8 mouse cellular contexts compared by ENCODE assay signal in the genomic region with DNA sequence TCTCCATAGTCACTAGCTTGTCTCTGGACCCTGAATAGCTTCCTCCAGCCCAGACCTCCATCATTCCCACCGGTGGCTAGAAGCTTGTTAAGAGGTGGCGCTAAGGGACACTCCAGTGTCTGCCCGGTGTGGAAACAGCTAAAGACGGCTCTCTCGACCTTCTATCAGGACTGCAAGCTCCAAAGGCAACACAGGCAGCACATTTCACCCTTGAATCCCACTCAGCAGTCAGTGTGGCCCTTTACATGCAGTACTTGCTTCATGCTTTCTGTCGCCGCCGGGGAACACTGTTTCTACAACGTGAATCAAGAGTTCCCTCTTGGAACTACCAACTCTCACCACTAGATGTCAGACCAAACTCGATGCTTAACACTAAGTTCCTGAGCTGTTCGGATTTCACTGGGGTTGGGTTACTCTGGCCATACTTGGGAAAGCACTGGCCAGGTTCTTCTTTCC. TPM values are rescaled to one million over a fixed set of nuclear protein-coding genes. Genes with fewer than 3 reads are reported as not detected.
DNase-seq lines count a peak whose midpoint lies in the region; ATAC-seq and TF ChIP-seq lines count a peak whose summit lies in the region.

No protein-coding gene starts in this region.

- no peaks in the 10 kb centered on the region for H3K4me1 ChIP-seq in forebrain, postnatal 0 days (ENCODE audit: insufficient read depth)
- no peaks in the 10 kb centered on the region for H3K4me1 ChIP-seq in hindbrain, embryonic 11.5 days (replicated peaks; ENCODE audit: control insufficient read depth, insufficient read depth, low read length)
- H3K4me1 ChIP-seq in lung, embryonic 14.5 days (ENCODE audit: insufficient read depth) = no peaks in the 10 kb centered on the region

- DNase-seq in ZHBTc4 (ENCODE audit: low read depth, low spot score) = peak; percentile 90
- DNase-seq in cerebellum, adult 8-10 months = peak; percentile 87
- DNase-seq in forebrain, postnatal 0 days = peak; percentile 93
- peak; percentile 88 for DNase-seq in hindbrain, embryonic 11.5 days (ENCODE audit: low spot score)
- peak; percentile 86 for DNase-seq in layer of hippocampus, adult 9-10 months (ENCODE audit: low spot score)
- DNase-seq in lung, embryonic 14.5 days = peak; percentile 97
- peak; percentile 68 for DNase-seq in ovary, postnatal 14 days (ENCODE audit: low spot score)

- WGBS in forebrain, postnatal 0 days = 9% methylated on average over 11 of the region's 11 CpGs
- 15% methylated on average over 11 of the region's 11 CpGs for WGBS in hindbrain, embryonic 11.5 days
- 9% methylated on average over 11 of the region's 11 CpGs for WGBS in lung, embryonic 14.5 days

- no peak overlapping the region; the same call in 1 of the 2 replicates for H3K9ac ChIP-seq in forebrain, postnatal 0 days
- no peak overlapping the region for H3K9ac ChIP-seq in hindbrain, embryonic 11.5 days (ENCODE audit: low read depth, low read length)
- peak overlapping the region; percentile 32; the same call in 1 of the 2 replicates for H3K9ac ChIP-seq in lung, embryonic 14.5 days

- no peaks in the 10 kb centered on the region for H3K9me3 ChIP-seq in forebrain, postnatal 0 days (ENCODE audit: low read length)
- no peaks in the 10 kb centered on the region for H3K9me3 ChIP-seq in hindbrain, embryonic 11.5 days (ENCODE audit: control insufficient read depth, low read length)
- H3K9me3 ChIP-seq in lung, embryonic 14.5 days (ENCODE audit: low read depth, low read length) = no peaks in the 10 kb centered on the region

- no peaks in the 10 kb centered on the region for H3K36me3 ChIP-seq in forebrain, postnatal 0 days (ENCODE audit: insufficient read depth)
- no peaks in the 10 kb centered on the region for H3K36me3 ChIP-seq in hindbrain, embryonic 11.5 days (ENCODE audit: control insufficient read depth, insufficient read depth, low read length)
- H3K36me3 ChIP-seq in lung, embryonic 14.5 days (ENCODE audit: insufficient read depth) = no peaks in the 10 kb centered on the region

- H3K27me3 ChIP-seq in forebrain, postnatal 0 days (ENCODE audit: insufficient read depth, low read length) = no peaks in the 10 kb centered on the region
- no peaks in the 10 kb centered on the region for H3K27me3 ChIP-seq in hindbrain, embryonic 11.5 days (ENCODE audit: control insufficient read depth, insufficient read depth, low read length)
- no peaks in the 10 kb centered on the region for H3K27me3 ChIP-seq in lung, embryonic 14.5 days (ENCODE audit: insufficient read depth, low read length)

- peak; percentile 88 for ATAC-seq in forebrain, postnatal 0 days
- peak; percentile 80 for ATAC-seq in hindbrain, embryonic 11.5 days (ENCODE audit: low FRiP score)
- peak; percentile 91 for ATAC-seq in lung, embryonic 14.5 days (ENCODE audit: insufficient read depth)
- ATAC-seq in monocyte, adult 5-6 weeks (replicated peaks; ENCODE audit: insufficient number of reproducible peaks, low FRiP score, low TSS enrichment, poor library complexity, severe bottlenecking) = no peak; the same call in 1 of the 2 replicates

- 0 out of 2 replicates have a peak overlapping the region, but pooled peaks have one; percentile 2 for H3K4me3 ChIP-seq in forebrain, postnatal 0 days (ENCODE audit: low read depth, low read length)
- no peak overlapping the region for H3K4me3 ChIP-seq in hindbrain, embryonic 11.5 days (ENCODE audit: low read depth, low read length)
- no peak overlapping the region for H3K4me3 ChIP-seq in lung, embryonic 14.5 days (ENCODE audit: low read depth, low read length)

- peak overlapping the region; percentile 26 for H3K4me2 ChIP-seq in forebrain, postnatal 0 days (ENCODE audit: low read depth)
- H3K4me2 ChIP-seq in hindbrain, embryonic 11.5 days (replicated peaks; ENCODE audit: low read depth, low read length) = 0 out of 2 replicates have a peak overlapping the region, but pooled peaks have one; percentile 12
- peak overlapping the region; percentile 51 for H3K4me2 ChIP-seq in lung, embryonic 14.5 days

- H3K27ac ChIP-seq in forebrain, postnatal 0 days (ENCODE audit: low read depth, low read length) = no peak overlapping the region
- no peak overlapping the region for H3K27ac ChIP-seq in hindbrain, embryonic 11.5 days (ENCODE audit: low read depth, low read length)
- no peak overlapping the region for H3K27ac ChIP-seq in lung, embryonic 14.5 days (ENCODE audit: low read depth)

- peak; percentile 97 for TF ChIP-seq CTCF in forebrain, postnatal 0 days (IDR thresholded peaks at IDR 0.05; ENCODE audit: low read depth)
- peak; percentile 92 for TF ChIP-seq CTCF in lung, embryonic 14.5 days (IDR thresholded peaks at IDR 0.05; ENCODE audit: low read depth)

RNA-seq across cellular contexts. Expression of a gene that starts 16.2 kb away (rescaled TPM):
- total RNA-seq in forebrain, postnatal 0 days (2014; rRNA removed) = not detected in 2 replicates
- not detected in 2 replicates for polyA plus RNA-seq in forebrain, postnatal 0 days (2015; fragmentation: Nextera tagmentation; extraction: Ambion mirVana)
- not detected in 2 replicates for polyA plus RNA-seq in hindbrain, embryonic 11.5 days (2014; fragmentation: Nextera tagmentation; extraction: Ambion mirVana)
- polyA plus RNA-seq in lung, embryonic 14.5 days (2014; fragmentation: Nextera tagmentation; extraction: Ambion mirVana) = not detected in 2 replicates
- total RNA-seq in monocyte, adult 5-6 weeks (2017) = not detected in 3 replicates

RNA-seq across cellular contexts. Expression of a gene that starts 42.6 kb away (rescaled TPM):
- 0.33 TPM in 1 of 2 replicates, not detected in the other for total RNA-seq in forebrain, postnatal 0 days (2014; rRNA removed)
- 0.34 and 0.57 TPM in 2 replicates for polyA plus RNA-seq in forebrain, postnatal 0 days (2015; fragmentation: Nextera tagmentation; extraction: Ambion mirVana)
- 1.2 and 1.3 TPM in 2 replicates for polyA plus RNA-seq in hindbrain, embryonic 11.5 days (2014; fragmentation: Nextera tagmentation; extraction: Ambion mirVana)
- 0.78 and 1.0 TPM in 2 replicates for polyA plus RNA-seq in lung, embryonic 14.5 days (2014; fragmentation: Nextera tagmentation; extraction: Ambion mirVana)
- 0.19 TPM in 1 of 3 replicates, not detected in the others for total RNA-seq in monocyte, adult 5-6 weeks (2017)

RNA-seq across cellular contexts. Expression of a gene that starts 55.9 kb away (rescaled TPM):
- total RNA-seq in forebrain, postnatal 0 days (2014; rRNA removed) = 1.7 and 8.6 TPM in 2 replicates
- 2.1 TPM in 2 replicates for polyA plus RNA-seq in forebrain, postnatal 0 days (2015; fragmentation: Nextera tagmentation; extraction: Ambion mirVana)
- polyA plus RNA-seq in hindbrain, embryonic 11.5 days (2014; fragmentation: Nextera tagmentation; extraction: Ambion mirVana) = 101 and 102 TPM in 2 replicates
- 97.5 and 106 TPM in 2 replicates for polyA plus RNA-seq in lung, embryonic 14.5 days (2014; fragmentation: Nextera tagmentation; extraction: Ambion mirVana)
- total RNA-seq in monocyte, adult 5-6 weeks (2017) = 1.1 to 5.4 TPM (median 1.3 TPM) in 3 replicates

Comparison
In these comparisons a context has a peak if more than half of its experiments do, and no peak if none do; other contexts are left out.
1. RNA of a gene that starts 55.9 kb away (polyA plus RNA-seq): 101 to 102 TPM in hindbrain, embryonic 11.5 days and 97.5 to 106 TPM in lung, embryonic 14.5 days; 2.1 TPM in forebrain, postnatal 0 days; every median in the first group is over 10 times any median in the second.
2. Peak in every context shown above with its lines, with median percentiles within 50 percentile points of each other: DNase-seq and H3K4me2 ChIP-seq.